Mouse (Mus musculus): ENCODE data around the gene Paqr4. TPM values are rescaled to one million over a fixed set of nuclear protein-coding genes. Genes with fewer than 3 reads are reported as not detected.

Gene Paqr4
- total RNA-seq (2023): 1 to 10 TPM; 3.2 to 5.1 TPM

DNA sequence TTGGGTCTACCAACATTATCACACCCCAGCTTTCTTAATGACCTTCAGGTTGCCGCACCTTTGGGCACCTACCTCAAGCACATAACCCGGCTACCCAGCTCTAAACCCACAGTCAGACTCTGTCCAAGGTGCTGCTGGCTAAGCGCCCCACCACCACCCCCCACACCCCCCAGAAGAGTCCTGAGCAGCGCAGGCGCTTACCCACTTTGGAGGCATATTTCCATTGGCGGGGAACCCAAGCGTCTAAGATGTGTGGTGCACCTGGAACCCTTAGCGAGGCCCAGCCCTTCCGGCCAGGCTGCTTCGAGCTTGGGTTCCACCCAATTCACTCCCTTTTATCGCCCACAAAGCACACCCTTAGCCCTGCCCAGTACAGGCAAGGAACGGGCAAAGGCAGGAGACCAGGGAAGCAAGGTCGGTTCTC is at the start of gene Paqr4:
Gene Paqr4, minus strand, starts transcription at position 270 of the 424 bp plus-strand sequence.

DNA sequence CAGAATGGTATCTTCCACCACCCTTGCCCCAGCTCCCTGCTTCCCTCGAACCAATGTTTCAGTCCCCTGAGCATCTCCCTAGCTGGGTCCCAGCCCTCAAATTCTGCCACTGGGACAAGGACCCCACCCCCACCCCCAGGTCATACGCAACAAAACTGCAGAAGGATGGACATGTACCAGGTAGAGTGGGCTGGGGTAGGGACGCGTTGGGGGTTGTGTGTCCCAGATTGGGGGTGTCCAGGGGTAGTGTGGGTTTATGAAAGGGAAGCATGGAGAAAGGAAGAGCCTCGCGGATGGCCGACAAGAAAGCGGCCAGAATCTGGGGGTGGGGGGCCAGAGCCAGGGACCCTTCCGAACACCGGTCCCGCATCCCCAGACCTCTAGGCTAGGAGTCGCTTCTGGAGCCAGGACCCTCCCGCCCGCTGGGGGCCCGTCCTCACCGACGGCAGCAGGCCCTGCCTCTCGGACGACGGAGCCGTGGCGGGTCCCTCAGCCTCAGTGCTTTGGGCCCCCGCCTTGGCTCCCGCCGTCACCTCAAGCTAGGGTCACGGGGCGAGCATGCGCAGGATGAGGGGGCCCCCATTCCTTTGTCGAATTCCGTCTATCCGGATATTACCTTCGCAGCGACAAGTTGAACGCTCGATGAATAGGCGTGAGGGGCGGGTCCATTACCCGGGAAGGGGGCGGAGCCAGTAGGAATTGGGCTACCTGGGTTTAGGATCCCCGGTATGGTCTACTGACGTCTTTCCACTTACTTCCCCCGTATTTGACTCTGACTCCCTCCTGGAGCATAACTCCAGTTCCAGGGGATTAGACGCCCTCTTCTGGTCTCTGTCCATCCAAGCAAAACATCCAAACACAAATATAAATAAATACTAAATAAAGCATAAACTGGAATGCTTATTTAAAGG is 45.1 kb upstream of the Paqr4 start, which contains the start of gene Flywch2:
Gene Flywch2, minus strand, starts transcription at position 521 of the 911 bp plus-strand sequence.

DNA sequence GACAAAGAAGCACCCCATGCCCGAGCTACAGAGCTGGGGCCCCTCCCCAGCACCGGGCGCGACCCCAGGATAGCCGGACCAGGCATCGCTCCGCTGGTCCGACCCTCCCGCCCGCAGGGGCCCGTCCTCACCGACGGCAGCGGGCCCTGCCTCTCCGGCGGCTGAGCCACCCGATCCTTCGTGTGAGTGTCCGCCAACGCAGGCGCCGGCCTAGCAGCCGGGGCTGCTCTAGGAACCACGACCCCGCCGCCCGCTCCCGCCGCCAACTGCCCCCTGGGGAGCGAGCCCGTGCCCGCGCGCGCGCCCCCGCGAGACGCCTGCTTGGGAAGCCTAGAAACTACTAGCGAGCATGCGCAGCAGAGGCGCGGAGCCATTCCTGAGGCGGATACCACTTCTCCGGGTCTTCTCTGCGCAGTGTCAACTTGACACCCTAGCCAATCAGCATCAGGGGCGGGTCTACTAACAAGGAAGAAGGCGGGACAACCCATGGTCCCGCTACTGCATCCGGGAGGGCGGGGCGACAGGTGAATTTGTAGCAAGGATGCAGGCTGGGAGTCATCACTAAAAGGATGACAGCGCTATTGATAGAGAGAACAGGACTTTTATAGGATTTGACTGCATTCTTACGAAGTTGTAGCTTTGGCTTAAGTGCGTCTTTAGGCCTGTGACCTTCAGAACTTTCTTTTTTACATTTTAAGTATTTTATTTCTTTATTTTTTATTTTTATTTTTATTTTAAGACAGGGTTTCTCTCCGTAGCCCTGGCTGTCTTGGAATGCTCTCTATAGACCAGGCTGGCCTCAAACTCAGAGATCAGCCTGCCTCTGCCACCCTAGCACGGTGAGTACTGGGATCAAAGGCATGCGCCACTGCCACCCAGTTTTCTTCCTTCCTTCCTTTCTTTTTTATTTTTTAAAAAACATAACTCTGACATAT is 30.9 kb upstream of the Paqr4 start, which contains the start of gene Flywch1:
Gene Flywch1, minus strand, starts transcription at position 319 of the 935 bp plus-strand sequence.

DNA sequence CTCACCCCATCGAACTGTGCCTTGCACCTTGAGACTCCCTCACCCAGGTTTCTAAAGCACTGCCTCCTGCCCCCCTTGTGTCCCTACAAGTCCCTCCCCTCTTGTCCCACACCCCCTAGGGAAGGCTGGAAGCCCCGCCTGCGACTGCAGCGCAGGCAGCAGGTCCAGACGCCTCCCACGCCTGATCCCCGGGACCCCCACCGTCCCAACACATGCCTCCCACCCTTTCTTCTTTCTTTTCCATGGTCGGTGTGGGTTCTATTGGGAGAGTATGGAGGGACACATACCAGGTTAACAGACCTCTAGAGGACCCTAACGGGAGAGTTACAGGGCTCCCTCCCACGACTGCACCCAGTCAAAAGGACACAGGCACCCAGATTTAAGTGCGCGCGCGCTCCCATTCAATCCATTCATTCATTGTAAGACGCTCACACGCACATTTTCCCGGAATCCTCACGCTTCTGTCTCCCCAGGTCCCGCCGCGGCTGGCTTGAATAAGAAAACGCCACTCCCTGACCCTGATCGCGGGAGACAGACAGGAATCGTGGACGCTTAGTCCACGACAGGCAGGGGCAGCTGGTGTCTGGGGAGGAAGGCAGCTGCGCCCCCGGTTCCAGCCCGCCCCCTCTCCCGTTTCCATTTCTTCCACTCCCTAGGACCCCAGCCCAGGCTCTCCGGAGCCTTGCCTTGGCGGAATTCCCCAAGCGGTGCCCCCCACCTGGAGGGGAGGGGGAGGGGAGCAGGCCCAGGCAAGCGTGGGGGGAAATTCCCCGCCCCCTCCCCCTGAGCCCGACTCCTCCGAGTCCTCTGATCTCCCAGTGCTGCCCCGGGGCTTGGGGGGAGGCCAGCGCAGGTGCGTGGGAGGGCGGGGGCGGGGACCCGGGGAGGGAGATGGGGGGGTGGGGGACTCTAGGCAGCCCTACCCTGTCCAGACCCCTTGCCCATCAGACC is 4.9 kb upstream of the Paqr4 start, which contains the start of gene Kremen2:
Gene Kremen2, minus strand, starts transcription at position 533 of the 951 bp plus-strand sequence.

DNA sequence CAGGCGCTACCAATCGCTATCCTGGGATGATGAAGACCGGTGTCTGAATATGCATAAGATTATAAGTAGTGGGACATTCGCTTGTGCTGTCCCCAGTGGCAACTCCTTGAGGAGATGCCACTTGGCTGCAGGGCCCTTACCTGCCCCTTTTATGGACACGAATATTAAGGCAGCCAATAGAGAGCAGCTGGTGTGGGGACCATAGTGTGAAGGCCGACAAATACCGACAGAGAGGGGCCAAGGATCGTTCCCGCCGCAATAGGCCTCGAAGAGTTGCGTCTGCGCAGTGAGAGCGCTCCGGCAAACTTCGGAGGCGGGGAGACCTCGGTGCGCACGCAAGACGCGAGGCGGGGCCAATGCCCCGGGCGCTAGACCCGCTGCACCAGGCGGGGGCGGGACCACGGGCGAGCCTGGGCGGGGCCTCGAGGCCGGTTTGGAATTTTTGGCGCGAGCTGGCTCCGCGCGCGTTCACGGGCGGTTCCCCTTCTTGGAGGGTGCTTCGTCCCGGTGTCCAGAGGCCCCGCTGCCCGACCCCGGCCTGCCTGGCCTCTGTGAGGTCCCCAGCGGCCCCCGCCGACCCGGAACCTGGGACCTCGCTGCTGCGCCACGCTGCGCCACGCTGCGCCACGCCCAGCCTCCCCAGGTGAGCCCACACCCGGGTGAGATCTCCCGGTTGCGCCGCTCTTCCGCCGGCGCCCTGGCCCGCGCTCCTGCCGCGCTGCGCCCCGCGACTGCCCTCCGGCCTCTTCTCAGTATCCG is 14.5 kb downstream of the Paqr4 start, which contains the start of gene Pkmyt1:
Gene Pkmyt1, plus strand, starts transcription at position 338 of the 759 bp plus-strand sequence.

DNA sequence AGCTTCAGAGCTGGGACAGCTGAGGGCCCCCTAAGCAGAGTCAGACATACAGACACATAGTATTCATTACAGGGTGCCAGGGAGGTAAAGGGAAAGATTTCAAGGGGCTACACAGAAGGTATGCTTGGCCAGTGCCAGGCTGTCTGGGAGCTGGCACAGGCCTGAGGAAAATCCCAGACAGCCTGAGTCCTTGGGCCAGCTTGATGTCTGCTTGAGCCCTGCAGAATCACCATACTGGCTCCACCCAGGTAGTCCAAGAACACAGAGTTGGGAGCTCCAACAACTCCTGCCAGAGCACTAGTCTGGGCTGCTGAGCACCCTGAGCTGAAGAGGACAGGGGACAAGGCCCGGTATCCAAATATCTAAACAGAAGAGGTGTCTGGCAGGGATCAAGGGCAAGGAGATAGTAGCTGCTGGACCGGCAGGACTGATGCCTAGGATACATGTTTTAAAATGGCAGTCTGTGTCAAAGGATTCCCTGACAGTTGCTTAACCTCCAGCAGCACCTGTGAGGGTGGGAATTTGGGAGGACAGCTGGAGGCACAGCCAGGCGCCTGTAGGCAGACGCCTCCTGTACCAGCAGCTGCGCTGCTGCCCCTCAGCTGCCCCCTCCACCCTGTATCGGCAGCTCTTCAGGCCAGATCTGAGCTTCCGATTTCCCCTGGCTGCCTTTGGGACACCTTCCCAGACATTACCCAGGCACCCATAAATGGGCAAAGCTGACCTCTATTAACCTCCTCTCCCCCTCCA is 18.1 kb downstream of the Paqr4 start, which contains the start of gene 1520401A03Rik:
Gene 1520401A03Rik, minus strand, starts transcription at position 408 of the 750 bp plus-strand sequence.

Other genes starting within 250 kb of the Paqr4 start
- gene Zfp213, start 176.6 kb downstream of the Paqr4 start, total RNA-seq (2023): 1 to 10 TPM; 2.6 TPM
- under 1 TPM in 1 of 2 experiments, not detected in 1; 0.24 TPM for gene Zfp13, start 141.4 kb downstream of the Paqr4 start, total RNA-seq (2023)
- not detected for gene Zscan10, start 140.0 kb downstream of the Paqr4 start, total RNA-seq (2023)
- gene Mmp25, start 95.6 kb downstream of the Paqr4 start, total RNA-seq (2023): 100 to 1,000 TPM; 157 to 170 TPM
- gene Bicdl2, start 80.4 kb downstream of the Paqr4 start, total RNA-seq (2023): 1 to 10 TPM; 1.6 to 2.4 TPM
- gene Hcfc1r1, start 67.3 kb downstream of the Paqr4 start, total RNA-seq (2023): 10 to 100 TPM; 50.6 to 50.7 TPM
- 10 to 100 TPM; 19.0 to 19.2 TPM for gene Thoc6, start 67.0 kb downstream of the Paqr4 start, total RNA-seq (2023)
- gene Tnfrsf12a, start 63.4 kb downstream of the Paqr4 start, total RNA-seq (2023): 1 to 10 TPM; 4.8 to 5.1 TPM
- not detected for gene Cldn6, start 61.6 kb downstream of the Paqr4 start, total RNA-seq (2023)
- not detected for gene Cldn9, start 56.8 kb downstream of the Paqr4 start, total RNA-seq (2023)
- gene 1520401A03Rik, start 18.1 kb downstream of the Paqr4 start, total RNA-seq (2023): not detected
- 10 to 100 TPM; 40.9 to 41.4 TPM for gene Pkmyt1, start 14.5 kb downstream of the Paqr4 start, total RNA-seq (2023)
- gene Kremen2, start 5.0 kb upstream of the Paqr4 start, total RNA-seq (2023): not detected
- 1 to 10 TPM; 8.7 to 9.6 TPM for gene Flywch1, start 30.7 kb upstream of the Paqr4 start, total RNA-seq (2023)
- gene Flywch2, start 45.2 kb upstream of the Paqr4 start, total RNA-seq (2023): under 1 TPM in 1 of 2 experiments, not detected in 1; 0.53 TPM
- 100 to 1,000 TPM; 456 to 525 TPM for gene Srrm2, start 49.7 kb upstream of the Paqr4 start, total RNA-seq (2023)
- gene Elob, start 88.3 kb upstream of the Paqr4 start, total RNA-seq (2023): 100 to 1,000 TPM; 176 to 182 TPM
- not detected for gene Prss33, start 95.2 kb upstream of the Paqr4 start, total RNA-seq (2023)
- not detected for gene Prss32, start 103.0 kb upstream of the Paqr4 start, total RNA-seq (2023)
- not detected for gene Prss41, start 103.3 kb upstream of the Paqr4 start, total RNA-seq (2023)
- gene Prss21, start 127.2 kb upstream of the Paqr4 start, total RNA-seq (2023): not detected
- gene Dcpp1, start 140.0 kb upstream of the Paqr4 start, total RNA-seq (2023): not detected
- not detected for gene Dcpp2, start 140.0 kb upstream of the Paqr4 start, total RNA-seq (2023)
- gene Dcpp3, start 176.6 kb upstream of the Paqr4 start, total RNA-seq (2023): not detected
- gene Sbp, start 200.8 kb upstream of the Paqr4 start, total RNA-seq (2023): not detected
- not detected for gene Sbpl, start 214.4 kb upstream of the Paqr4 start, total RNA-seq (2023)
- gene Prss30, start 239.7 kb upstream of the Paqr4 start, total RNA-seq (2023): not detected